Mouse (Mus musculus) kidney, postnatal 14 days (tissue): ENCODE results near the gene Kars.

Experiments
- DNase-seq: peaks from one replicate; pipeline ENCODE4 v3.0.0; 2022; ENCODE audit warnings: mixed read lengths

Gene Kars

GRCm38 (mm10) chr8:112010997-112011815 is at the start of gene Kars, which contains the start of gene Terf2ip:
Gene Kars (minus strand): TSS chr8:112011323.
Gene Terf2ip (plus strand): TSS chr8:112011398.
- peak; percentile 96 for DNase-seq

GRCm38 (mm10) chr8:112054456-112054855 is 43.3 kb upstream of the Kars start:
- no peak for DNase-seq

- DNase-seq = no peak
Measured at GRCm38 (mm10) chr8:112051537-112051936, 40.4 kb upstream of the Kars start.

- no peak for DNase-seq
Measured at GRCm38 (mm10) chr8:112049984-112050383, 38.9 kb upstream of the Kars start.

GRCm38 (mm10) chr8:112048293-112048692 is 37.2 kb upstream of the Kars start:
- DNase-seq = no peak

- DNase-seq = peak; percentile 81
Measured at GRCm38 (mm10) chr8:112045896-112046295, 34.8 kb upstream of the Kars start.

- no peak for DNase-seq
Measured at GRCm38 (mm10) chr8:112045182-112045581, 34.1 kb upstream of the Kars start.

- no peak for DNase-seq
Measured at GRCm38 (mm10) chr8:112037521-112037920, 26.4 kb upstream of the Kars start.

- DNase-seq = peak; percentile 38
Measured at GRCm38 (mm10) chr8:112034603-112035002, 23.5 kb upstream of the Kars start.

GRCm38 (mm10) chr8:112033071-112033470 is 21.9 kb upstream of the Kars start:
- DNase-seq = no peak

- DNase-seq = no peak
Measured at GRCm38 (mm10) chr8:112030663-112031062, 19.5 kb upstream of the Kars start.

- no peak for DNase-seq
Measured at GRCm38 (mm10) chr8:112029455-112029854, 18.3 kb upstream of the Kars start.

GRCm38 (mm10) chr8:112014936-112015335 is 3.8 kb upstream of the Kars start, which contains the start of gene Gm6793:
Gene Gm6793 (minus strand): TSS chr8:112015036.
- DNase-seq = no peak

GRCm38 (mm10) chr8:112011816-112012242 is 706 bp upstream of the Kars start:
- peak; percentile 56 for DNase-seq

- DNase-seq = no peak
Measured at GRCm38 (mm10) chr8:112009558-112009957, 1.6 kb downstream of the Kars start.

- no peak for DNase-seq
Measured at GRCm38 (mm10) chr8:112007669-112008068, 3.5 kb downstream of the Kars start.

- no peak for DNase-seq
Measured at GRCm38 (mm10) chr8:112005601-112006000, 5.5 kb downstream of the Kars start.

GRCm38 (mm10) chr8:112004754-112005153 is 6.4 kb downstream of the Kars start:
- DNase-seq = no peak

- no peak for DNase-seq
Measured at GRCm38 (mm10) chr8:111992703-111993039, 18.5 kb downstream of the Kars start.

GRCm38 (mm10) chr8:111992013-111992702 is 19.0 kb downstream of the Kars start, which contains the start of gene Adat1:
Gene Adat1 (minus strand): TSS chr8:111992302.
- peak; percentile 90 for DNase-seq

GRCm38 (mm10) chr8:111991278-111991677 is 19.8 kb downstream of the Kars start:
- no peak for DNase-seq

- peak; percentile 85 for DNase-seq
Measured at GRCm38 (mm10) chr8:111989911-111990310, 21.2 kb downstream of the Kars start.

GRCm38 (mm10) chr8:111984511-111984910 is 26.6 kb downstream of the Kars start:
- DNase-seq = no peak

- no peak for DNase-seq
Measured at GRCm38 (mm10) chr8:111982116-111982515, 29.0 kb downstream of the Kars start.
